Mouse (Mus musculus) lung, postnatal 0 days (tissue): ENCODE measurements around the gene Smarcd1.

Source experiments
- CTCF ChIP-seq: IDR thresholded peaks from 2 replicates; pipeline ENCODE4 v1.5.1; 2016; ENCODE audit warnings: antibody characterized with exemption, mild to moderate bottlenecking
- EP300 ChIP-seq: IDR thresholded peaks from 2 replicates; pipeline ENCODE4 v1.6.1; 2016; ENCODE audit warnings: antibody characterized with exemption, mild to moderate bottlenecking, control low read depth

GRCm38 (mm10) chr15:99671783-99672182 is 30.1 kb upstream of the Smarcd1 start:
- TF ChIP-seq CTCF, result no peak
- TF ChIP-seq EP300, result no peak
